Mouse (Mus musculus) ES-Bruce4 (cell line): ENCODE measurements around the gene Hectd1.

Experiments used
- CTCF ChIP-seq: IDR thresholded peaks from one replicate; pipeline ENCODE4 v1.8.1; 2011; ENCODE audit warnings: low read depth, low read length
- EP300 ChIP-seq: IDR thresholded peaks from 2 replicates; pipeline ENCODE4 v1.6.1; 2011; ENCODE audit warnings: low read depth, low read length; ENCODE audit not compliant: insufficient read depth
- POLR2A ChIP-seq: IDR thresholded peaks from one replicate; pipeline ENCODE4 v1.8.1; 2011; ENCODE audit warnings: low read length; ENCODE audit not compliant: insufficient read depth

GRCm38 (mm10) chr12:51699623-51700393 is 129.5 kb downstream of the Hectd1 start:
- TF ChIP-seq EP300 (no peak), CTCF (no peak), POLR2A (no peak)
